Mouse (Mus musculus) kidney, adult 18-20 months (tissue): ENCODE data around the gene Myzap.
"Not testable (repeated sequence)": the region's sequence is repeated elsewhere in the genome, so short reads cannot be mapped to it uniquely, and the experiment has no call there.

ENCODE experiments used
- DNase-seq: peaks from one replicate; pipeline ENCODE4 v3.0.0; 2021

The Myzap gene

GRCm38 (mm10) chr9:71542292-71542691 is 49.9 kb downstream of the Myzap start:
- no peak for DNase-seq

DNA sequence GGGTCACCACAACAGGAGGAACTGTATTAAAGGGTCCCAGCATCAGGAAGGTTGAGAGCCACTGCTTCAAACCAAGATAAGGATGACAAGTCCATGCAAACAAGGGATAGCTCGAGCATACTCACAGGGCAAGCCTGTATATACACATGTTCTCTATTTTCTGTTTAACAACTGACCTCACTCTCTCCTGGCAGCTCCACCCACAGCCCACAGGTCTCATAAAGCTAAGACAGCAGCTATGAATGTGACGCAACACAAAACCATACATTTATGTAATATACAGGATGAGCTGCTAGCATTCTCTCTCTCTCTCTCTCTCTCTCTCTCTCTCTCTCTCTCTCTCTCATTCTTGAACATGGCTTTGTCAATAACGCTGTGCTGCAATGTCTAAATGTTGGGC is 51.4 kb downstream of the Myzap start:
- DNase-seq: no peak

- DNase-seq: no peak
These were observed 56.4 kb downstream of the Myzap start for GRCm38 (mm10) chr9:71535730-71536129.

GRCm38 (mm10) chr9:71535036-71535435 is 57.1 kb downstream of the Myzap start:
- no peak for DNase-seq

DNA sequence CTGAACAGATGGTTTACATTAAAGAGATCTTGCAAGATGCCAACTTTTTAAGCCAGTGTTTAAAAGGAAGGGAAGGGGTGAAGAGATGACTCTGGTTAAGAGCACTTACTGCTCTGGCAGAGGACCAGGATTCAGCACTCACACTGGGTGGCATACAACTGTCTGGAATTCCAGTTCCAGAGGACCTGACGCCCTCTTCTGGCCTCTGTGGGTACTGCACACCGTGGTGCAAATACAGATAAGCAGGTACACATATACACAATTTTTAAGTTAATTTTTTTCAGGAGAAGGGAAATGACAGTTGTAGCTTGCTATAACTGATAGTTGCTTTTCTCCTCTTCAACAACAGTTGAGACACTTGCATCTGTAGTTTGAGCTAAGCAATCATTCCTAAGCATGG is 62.2 kb downstream of the Myzap start:
- no peak for DNase-seq

GRCm38 (mm10) chr9:71527438-71527837 is 64.7 kb downstream of the Myzap start:
- DNase-seq: no peak

GRCm38 (mm10) chr9:71523901-71524300 is 68.3 kb downstream of the Myzap start:
- DNase-seq: no peak

DNA sequence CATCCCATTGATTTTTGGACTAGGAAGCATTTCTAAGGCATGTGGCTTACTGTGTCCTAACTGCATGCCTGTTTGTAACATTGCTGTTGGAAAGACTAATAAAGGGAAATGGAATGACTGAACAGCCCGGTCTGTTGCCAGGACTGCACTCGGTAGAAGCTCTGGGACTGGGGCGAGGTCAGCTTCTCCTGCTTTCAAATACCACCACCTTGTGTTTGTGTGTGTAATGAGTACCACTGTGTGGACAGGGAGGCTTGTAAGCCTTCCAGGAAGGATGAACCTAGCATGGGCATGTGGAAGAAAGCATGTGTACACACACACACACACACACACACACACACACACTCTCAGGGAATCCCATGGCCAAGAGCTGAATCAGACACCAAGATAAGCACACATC is 72.3 kb downstream of the Myzap start:
- no peak for DNase-seq

- DNase-seq: no peak
These were observed 74.7 kb downstream of the Myzap start for GRCm38 (mm10) chr9:71517487-71517886.

GRCm38 (mm10) chr9:71515862-71516261 is 76.3 kb downstream of the Myzap start:
- DNase-seq: peak; percentile 26

GRCm38 (mm10) chr9:71513566-71513965 is 78.6 kb downstream of the Myzap start:
- DNase-seq: no peak

DNA sequence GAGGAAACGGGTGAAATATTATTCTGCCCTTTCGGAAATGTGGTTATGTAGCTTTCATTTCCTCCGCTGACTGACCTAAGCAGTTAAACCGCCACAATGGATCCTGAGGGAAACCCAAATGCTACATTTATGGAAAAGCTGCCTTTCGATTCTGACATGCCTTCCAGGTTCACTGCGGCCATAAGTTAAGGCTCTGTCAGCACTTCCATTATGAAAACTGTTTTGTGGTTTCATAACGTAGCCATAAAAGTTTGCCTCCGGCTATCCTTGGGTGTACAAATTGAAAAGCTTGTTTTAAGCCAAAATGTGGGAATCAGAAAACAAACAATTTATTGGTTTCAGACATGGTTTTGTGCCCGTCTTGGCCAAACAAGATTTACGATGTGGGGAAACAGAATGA is 79.3 kb downstream of the Myzap start:
- DNase-seq: no peak

GRCm38 (mm10) chr9:71498391-71499182 is 93.6 kb downstream of the Myzap start:
- DNase-seq: no peak

- DNase-seq: peak; percentile 36
These were observed 95.5 kb downstream of the Myzap start for GRCm38 (mm10) chr9:71496637-71497036.

- no peak for DNase-seq
These were observed 98.4 kb downstream of the Myzap start for GRCm38 (mm10) chr9:71493771-71494170.

DNA sequence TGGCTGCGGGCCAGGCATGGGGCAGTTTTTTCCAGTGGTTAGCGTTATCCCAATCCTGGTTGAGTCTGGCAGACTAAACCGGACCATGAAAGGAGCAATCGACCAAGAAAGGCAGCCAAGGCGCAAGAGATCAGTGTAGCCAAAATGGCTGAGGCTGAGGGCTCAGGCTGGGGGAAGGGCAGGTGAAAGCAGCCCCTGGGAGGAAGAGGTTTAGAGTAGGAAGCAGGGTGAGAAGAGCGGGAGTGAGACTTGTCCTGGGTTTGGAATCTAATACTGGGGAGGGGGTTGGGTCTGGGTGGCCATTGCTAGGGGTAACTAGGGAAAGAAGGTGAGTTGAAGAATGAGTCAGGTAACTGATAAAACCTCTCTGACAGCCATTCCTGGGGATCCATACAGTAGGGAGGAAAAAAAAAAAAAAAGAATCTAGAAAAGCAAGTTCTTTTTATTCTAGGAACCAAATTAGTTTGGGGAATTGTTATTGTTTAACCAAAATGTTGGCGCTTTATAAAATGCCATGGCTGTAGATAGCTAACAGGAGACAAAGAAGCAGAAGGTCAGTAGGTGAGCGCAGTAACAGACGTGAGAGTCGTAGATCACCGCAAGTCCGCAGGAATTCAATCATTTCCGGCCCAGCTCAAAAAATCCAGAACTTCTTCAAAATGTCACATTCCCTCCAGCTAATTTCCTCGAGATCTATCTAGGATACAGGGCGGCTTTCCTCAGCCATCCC is 99.7 kb downstream of the Myzap start:
- no peak for DNase-seq

DNA sequence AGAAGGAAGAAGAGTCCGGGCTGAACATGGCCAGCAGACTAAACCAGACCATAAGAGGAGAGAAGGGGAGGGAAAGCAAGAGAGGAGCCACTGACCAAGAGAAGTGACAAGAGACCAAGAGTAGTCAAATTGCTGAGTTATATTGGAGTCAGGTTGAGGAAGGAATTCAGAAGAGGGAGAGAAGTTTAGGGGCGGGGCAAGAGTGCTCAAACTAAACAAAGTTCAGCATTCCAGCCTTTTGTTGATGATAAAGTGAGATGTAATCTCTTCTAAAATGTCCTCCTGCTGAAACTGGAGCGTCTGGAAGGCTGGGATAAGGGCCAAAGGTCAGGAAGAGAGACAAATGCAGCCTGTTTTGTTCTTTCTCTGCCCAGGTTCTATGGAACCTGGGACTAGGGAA is 102.1 kb downstream of the Myzap start:
- DNase-seq: no peak

DNA sequence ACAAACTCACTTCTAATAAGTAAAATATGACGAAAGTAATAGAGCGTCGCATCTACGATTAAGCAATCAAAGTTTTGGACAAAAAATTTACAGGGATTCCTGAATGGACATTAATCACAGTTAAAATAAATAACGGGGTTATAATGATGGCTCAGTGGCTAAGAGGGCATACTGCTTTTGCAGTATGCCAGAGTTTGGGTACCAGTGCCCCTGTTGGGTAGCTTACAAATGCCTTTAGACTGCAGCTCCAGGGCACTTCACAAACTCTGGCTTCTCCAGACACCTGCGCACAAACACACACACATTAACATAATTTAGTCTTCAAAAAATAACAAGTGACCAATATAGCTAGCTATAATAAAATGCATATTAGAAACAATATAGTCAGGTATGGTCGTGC is 106.0 kb downstream of the Myzap start:
- DNase-seq: no peak

DNA sequence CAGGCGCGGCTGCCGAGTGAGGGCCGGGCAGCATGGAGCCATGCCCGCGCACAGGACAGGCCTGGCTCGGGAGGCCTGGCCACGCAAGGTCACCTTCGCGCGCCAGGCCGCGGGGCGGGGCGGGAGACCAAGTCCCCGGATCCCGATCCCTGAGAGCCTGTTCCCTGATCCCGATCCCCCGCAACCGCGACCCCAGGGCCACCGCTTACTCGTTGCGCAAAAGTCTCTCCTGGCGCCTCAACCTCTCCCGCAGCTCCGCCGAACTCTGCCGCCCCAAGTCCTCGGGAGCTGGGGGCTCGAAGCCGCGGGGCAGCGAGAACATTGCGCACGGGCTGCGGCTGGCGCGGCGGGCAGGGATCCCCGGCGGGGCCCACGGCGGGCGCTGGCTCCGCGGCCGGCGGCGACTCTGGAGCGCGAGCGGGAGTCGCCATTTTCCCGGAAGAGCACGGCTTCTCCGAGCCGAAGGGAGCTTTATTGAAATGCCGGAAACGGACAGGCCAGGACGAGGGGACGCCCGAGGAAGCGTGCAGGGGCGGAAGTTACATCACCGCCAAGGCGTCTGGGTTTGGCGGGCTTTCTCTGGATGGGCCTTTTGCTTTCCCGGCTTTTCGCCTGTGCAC is 106.6 kb downstream of the Myzap start, which contains the start of gene Polr2m:
TSS of gene Polr2m (minus strand) at position 461 of the 620 bp plus-strand sequence.
- peak; percentile 95 for DNase-seq

DNA sequence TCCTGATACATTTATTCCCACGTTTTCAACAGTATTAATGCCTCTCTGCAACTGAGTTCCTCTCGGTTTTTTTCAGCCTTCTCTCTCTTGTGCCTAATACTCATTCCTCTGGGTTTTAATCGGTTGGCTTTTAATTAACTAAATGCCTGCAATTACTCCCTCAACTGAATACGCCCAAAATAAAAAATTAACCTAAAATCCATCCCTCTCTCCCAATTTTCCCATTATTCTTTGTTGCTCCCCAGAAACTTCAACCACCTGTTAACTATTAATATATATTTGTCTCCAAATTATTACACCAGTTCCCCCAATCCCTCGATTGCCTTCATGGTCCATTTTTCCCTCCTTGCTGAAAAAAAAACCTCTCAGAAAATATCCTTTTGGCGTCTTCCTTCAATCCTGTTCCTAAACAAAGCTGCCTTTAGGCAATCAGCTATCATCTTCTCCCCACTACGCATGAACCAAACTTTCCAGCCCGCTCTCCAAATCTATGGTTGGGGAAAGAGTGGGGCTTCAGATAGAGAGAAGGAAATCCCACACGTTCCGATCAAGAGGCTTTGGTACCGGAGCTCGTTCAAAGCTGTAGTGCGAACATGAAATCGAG is 107.2 kb downstream of the Myzap start:
- no peak for DNase-seq

DNA sequence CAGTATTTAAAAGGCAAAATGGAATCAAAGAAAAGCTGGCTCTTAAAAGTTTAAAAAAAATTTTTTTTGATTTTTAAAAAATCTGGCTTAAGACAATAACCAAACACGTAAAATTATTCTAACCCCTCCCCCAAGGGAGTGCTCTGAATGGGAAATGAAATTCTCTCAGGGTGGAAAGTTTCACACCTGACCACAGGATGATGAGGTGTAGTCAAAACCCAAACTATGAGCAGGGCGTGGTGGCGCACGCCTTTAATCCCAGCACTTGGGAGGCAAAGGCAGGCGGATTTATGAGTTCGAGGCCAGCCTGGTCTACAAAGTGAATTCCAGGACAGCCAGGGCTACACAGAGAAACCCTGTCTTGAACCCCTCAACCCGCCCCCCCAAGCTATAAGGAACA is 108.3 kb downstream of the Myzap start:
- DNase-seq: not testable (repeated sequence)

DNA sequence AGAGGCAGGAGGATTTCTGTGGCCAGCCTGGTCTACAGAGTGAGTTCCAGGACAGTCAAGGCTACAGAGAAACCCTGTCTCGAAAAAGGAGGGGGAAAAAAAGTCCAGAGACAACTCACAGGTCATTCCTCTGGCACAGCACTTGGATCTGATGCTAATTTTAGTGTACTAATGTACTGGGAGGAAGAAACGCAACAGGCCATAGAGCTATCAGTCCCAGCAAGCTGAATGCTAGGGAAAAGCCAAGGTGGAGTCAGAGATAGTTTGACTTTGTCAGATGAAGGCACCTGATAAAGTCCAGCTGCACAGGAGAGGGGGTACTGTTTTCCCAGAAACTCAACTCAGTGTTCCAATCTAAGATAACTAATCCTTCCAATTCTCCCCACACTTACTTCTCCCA is 111.9 kb downstream of the Myzap start:
- no peak for DNase-seq

GRCm38 (mm10) chr9:71479413-71479812 is 112.7 kb downstream of the Myzap start:
- no peak for DNase-seq
